Mouse (Mus musculus) T-helper 17 cell (primary cell): ENCODE measurements around the gene S1pr3.

Source experiments
- in situ Hi-C, 2 experiments: fragments of 300-600 bp; cut with MboI, MseI; formaldehyde crosslinking; loops; 1 replicate in 1 of 2; 2 replicates in 1 of 2; pipeline ENCODE4 v1.15.1; 2025; ENCODE audit warnings: high pct_unique_total_duplicates in 2 of 2

Gene S1pr3

DNA sequence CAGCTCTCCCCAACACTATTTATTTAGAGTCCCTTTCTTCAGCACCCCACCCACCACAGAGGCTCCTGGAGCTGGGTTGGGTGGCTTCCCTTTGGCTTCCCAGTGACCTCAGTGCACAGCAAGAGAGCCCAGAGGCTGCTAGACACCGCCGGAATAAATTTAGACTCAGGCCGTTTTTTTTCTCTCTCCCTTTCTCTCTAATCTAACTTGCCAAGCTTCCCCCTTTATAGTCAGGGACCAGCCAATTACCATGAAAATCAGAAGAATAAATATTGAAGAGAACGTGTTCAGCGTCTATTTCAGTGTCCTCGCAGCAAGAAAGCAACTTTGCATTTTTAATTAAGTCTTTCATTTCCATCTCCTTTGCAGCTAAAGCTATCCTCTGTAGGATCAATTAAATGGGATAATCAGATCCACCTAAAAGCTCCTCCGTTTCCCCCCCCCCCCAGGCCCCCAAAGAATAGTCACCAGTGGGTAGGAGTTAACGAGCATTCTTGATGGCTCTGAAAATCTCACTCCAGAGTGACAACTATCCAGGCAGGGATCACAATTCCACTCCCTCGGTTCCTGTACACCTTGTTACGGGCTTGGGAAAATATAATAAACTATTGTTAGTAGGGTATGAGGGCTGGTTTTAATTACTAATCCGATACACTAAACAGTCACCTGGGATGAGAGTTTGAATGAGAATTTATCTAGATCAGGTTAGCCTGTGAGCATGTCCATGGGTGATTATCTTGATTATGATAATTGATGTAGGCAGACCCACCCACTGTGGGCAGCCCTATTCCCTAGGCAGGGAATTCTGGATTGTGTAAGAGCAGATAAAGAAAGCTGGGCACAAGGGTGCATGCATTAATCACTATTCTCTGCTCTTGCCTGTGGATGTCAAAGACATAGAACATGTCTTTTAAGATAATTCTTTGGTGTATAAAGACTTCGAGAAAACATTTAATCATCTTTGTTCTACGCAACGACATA, 29.0 kb downstream of the S1pr3 start:
- in situ Hi-C loops, result no loop called here

DNA sequence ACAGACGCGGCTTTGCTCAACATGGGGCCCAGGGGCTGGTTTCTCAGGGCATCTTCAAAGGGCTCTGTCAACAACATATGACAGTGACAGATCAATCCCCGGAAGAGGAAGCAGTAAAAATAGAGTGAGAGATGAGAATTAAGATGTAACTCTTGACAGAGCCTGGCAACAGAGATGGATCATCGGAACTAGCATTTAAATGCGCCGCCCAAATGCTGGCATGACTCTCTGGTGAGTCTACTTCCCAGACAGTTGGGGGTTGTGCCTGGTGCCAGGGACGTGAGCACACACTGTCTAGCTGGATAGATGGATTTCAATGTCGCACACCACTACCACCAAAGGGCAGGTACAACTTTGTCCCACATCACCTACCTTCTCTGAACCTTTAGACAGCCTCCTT, 34.5 kb downstream of the S1pr3 start:
- in situ Hi-C loops, result no loop called here

DNA sequence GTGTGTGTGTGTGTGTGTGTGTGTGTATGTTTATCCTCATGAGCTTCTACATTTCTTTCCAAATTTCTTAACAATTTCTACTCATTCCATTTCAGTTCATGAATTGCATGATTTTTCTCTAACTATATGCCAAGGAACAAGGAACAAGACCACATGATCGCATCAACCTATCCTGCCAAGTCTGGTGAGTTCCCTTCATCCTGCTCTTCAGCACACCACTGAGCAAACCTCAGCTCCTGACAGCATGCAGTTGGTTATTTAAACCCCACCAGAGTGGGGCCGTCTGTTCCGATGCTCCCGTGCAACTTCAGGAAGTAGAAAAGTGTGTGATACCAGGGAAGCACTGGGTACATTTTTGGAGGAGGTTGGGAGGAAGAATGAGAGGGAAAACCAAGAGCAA, 38.1 kb downstream of the S1pr3 start:
- in situ Hi-C loops, result no loop called here

DNA sequence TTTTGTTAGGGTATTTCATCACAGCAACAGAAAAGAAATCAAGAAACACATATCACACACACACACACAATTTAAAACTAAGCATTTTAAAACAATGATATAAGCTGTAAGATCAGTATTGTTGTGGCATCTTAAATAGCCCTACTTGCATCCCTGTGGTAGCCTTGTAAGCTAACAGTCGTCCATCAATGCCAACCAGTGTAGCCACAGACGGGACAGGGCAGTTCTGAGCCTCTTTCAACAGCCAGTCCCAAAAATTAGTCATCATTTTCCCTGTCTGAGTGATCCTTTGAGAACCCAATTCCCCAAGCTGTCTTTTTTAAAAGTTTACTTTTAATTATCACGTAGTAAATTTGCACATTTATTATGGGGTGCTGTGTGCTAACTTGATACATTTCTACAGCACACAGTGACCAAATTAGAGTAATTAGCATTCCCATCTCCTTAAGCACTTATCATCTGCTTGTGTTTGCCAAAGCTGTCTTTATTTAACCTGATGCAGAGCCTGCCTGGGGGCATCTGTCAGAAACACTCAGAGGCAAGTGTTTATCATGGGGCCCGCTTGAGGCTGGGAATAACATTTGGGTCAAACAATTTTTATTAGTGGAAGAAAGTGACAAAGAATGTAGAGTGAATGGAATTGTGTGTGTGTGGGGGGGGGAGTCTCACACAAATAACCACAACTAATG, 47.9 kb downstream of the S1pr3 start:
- in situ Hi-C loops, result no loop called here

DNA sequence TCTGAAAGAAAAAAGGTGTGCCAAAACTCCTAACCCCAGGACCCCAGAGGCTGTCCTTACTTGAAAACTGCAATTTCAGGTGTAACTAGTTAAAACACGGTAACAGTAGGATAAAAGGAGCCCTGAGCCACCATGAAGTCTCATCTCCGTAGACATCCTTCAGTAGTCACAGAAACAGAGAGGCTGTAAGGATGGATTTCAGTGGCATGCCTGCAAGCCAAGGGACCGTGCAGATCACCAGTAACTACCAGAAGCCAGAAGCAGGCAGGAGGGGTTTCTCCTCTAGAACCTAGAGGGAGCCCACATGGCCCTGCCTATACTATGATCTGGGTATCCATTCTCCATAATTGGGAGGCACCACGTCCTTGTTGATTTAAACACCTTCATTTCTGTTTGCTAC, 55.9 kb downstream of the S1pr3 start:
- in situ Hi-C loops, result no loop called here

DNA sequence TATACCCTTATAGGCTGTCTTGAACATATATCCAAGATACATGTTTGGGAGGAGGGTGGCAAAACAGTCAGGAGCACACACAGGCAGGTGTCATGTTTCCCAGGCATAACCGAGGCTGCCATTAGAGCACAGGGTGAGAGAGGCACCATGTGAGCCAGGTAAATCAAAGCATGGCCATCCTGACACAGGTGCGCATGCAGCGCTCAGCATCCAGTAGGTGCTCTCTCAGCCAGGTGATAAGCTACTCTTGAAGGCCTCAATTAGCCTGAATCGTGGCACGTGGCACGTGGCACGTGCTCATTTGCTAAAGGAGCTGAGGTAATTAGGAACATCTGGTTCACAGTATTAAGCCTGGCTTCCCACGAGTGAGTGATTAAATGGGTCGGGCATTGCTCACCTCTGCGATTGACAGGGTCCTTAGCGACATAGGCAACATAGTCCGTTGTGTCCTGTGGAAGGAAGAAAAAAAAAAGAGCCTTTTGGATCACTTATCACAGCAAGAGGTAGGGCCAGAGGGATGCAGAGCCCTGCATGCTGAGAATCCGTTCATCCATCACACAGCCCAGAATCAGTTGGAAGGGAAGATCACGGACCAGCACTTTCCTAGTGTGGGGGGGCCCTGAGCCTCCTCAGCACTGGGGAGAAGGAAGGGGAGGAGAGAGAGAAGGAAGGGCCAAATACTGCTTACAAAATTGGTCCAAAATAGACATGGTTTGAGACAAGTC, 57.8 kb downstream of the S1pr3 start:
- in situ Hi-C loops, result no loop called here

DNA sequence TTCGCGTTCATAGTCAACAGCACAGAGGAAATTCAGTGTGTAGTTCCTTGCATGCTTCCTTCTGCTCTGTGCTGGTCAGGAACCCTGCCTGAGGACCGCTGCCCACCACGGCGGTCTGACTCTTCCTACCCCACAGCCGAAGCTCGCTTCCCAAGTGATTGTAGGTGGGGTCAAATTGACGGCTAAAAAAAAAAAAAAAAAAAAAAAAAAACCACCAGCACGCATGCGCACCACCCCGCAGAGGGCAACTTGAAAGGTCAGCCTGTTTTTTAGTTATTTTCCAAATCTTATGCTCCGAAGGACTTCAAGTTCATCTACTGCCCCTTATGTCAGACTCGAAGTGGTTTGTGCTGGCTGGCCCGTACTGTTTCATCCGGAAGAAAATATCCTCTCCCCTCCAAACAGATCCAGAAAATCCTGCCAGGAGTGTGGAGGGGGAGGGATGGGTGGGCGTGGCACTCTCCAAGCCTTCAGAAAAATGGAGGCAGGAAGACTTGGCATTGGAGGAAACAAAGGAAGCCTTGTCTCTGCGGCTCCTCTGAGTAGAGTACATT, 60.3 kb downstream of the S1pr3 start:
- in situ Hi-C loops, result no loop called here
